Mouse (Mus musculus) T-helper 17 cell (primary cell): Measurements from ENCODE around the gene Gas6.

ENCODE experiments used
- in situ Hi-C, 2 experiments: fragments of 300-600 bp; cut with MboI, MseI; formaldehyde crosslinking; loops; 1 replicate in 1 of 2; 2 replicates in 1 of 2; pipeline ENCODE4 v1.15.1; 2025; ENCODE audit warnings: high pct_unique_total_duplicates in 2 of 2

Gas6 gene

GRCm38 (mm10) chr8:13493858-13494631 is at the start of gene Gas6:
Gene Gas6 (minus strand): TSS chr8:13494490.
- in situ Hi-C loops, result no loop called here

- in situ Hi-C loops, result no loop called here
Observed at GRCm38 (mm10) chr8:13541526-13541925, 47.2 kb upstream of the Gas6 start.

GRCm38 (mm10) chr8:13540122-13540521 is 45.8 kb upstream of the Gas6 start:
- in situ Hi-C loops, result no loop called here

- in situ Hi-C loops, result no loop called here
Observed at GRCm38 (mm10) chr8:13538821-13539220, 44.5 kb upstream of the Gas6 start.

- in situ Hi-C loops, result no loop called here
Observed at GRCm38 (mm10) chr8:13537102-13537501, 42.8 kb upstream of the Gas6 start.

GRCm38 (mm10) chr8:13533123-13533522 is 38.8 kb upstream of the Gas6 start:
- in situ Hi-C loops, result no loop called here

- in situ Hi-C loops, result no loop called here
Observed at GRCm38 (mm10) chr8:13531602-13532171, 37.4 kb upstream of the Gas6 start.

- in situ Hi-C loops, result no loop called here
Observed at GRCm38 (mm10) chr8:13530941-13531340, 36.7 kb upstream of the Gas6 start.

- in situ Hi-C loops, result no loop called here
Observed at GRCm38 (mm10) chr8:13530401-13530800, 36.1 kb upstream of the Gas6 start.

GRCm38 (mm10) chr8:13529891-13530316 is 35.6 kb upstream of the Gas6 start:
- in situ Hi-C loops, result no loop called here

GRCm38 (mm10) chr8:13529011-13529840 is 34.9 kb upstream of the Gas6 start:
- in situ Hi-C loops, result no loop called here

- in situ Hi-C loops, result no loop called here
Observed at GRCm38 (mm10) chr8:13521392-13521791, 27.1 kb upstream of the Gas6 start.

- in situ Hi-C loops, result no loop called here
Observed at GRCm38 (mm10) chr8:13520349-13520748, 26.1 kb upstream of the Gas6 start.

- in situ Hi-C loops, result no loop called here
Observed at GRCm38 (mm10) chr8:13519503-13519902, 25.2 kb upstream of the Gas6 start.

GRCm38 (mm10) chr8:13517284-13517781 is 23.0 kb upstream of the Gas6 start:
- in situ Hi-C loops, result no loop called here

- in situ Hi-C loops, result no loop called here
Observed at GRCm38 (mm10) chr8:13516728-13517127, 22.4 kb upstream of the Gas6 start.

- in situ Hi-C loops, result no loop called here
Observed at GRCm38 (mm10) chr8:13516011-13516442, 21.7 kb upstream of the Gas6 start.

- in situ Hi-C loops, result no loop called here
Observed at GRCm38 (mm10) chr8:13513556-13514370, 19.5 kb upstream of the Gas6 start.

GRCm38 (mm10) chr8:13512677-13513076 is 18.4 kb upstream of the Gas6 start:
- in situ Hi-C loops, result no loop called here

GRCm38 (mm10) chr8:13512016-13512415 is 17.7 kb upstream of the Gas6 start:
- in situ Hi-C loops, result no loop called here

- in situ Hi-C loops, result no loop called here
Observed at GRCm38 (mm10) chr8:13507284-13507937, 13.1 kb upstream of the Gas6 start.
